Mouse (Mus musculus) CD8-positive naive resting alpha-beta T cell, adult 2 months (primary cell): ENCODE results near the gene Igf1r.

Experiments used
- DNase-seq, 2 experiments: peaks; one replicate each; pipeline ENCODE4 v3.0.0; 2022; ENCODE audit warnings: low read depth in 2 of 2, low spot score in 2 of 2

Gene Igf1r

GRCm38 (mm10) chr7:68049048-68049447 lies 96.4 kb downstream of the Igf1r start:
- no peak for DNase-seq

- no peak for DNase-seq
These were observed 100.5 kb downstream of the Igf1r start for GRCm38 (mm10) chr7:68053002-68053624.

DNA sequence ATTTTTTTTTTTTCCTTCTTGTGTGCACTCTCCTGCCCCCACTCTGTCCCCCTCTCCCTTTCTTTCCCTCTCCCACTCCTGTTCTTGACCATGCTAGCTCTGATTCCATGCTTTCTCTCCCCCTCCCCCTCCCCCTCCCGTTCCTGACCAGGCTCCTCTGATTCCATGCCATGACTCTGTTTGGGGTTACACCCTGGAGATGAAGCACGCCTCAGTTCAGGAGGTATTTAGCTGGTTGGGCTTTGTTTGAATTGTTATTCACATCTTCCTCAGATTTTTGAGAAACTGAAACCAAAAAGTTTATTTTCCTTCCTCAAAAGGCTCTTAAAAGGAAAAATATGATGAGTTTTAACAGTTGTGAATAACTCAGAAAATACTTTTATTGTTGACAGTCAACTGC lies 101.9 kb downstream of the Igf1r start:
- DNase-seq, result no peak

DNA sequence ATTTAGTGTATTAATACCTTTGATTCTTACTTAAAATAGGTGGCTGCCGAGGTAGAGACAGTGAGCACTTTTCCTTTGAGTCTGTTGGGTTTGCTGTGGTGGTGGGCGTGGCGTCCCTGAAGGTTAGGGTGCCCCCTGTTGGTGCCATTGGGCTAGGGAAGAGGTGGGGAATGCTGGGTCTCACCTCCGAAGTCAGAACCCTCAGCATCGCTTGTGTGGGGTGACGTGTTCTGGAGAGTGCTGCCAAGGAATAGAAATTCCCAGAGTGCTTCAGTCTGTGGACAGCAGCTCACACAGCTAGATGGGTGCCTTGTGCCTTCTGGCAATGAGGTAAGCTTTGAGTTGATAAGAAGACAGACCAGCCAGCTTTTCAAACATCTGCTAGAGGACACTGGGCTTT lies 102.3 kb downstream of the Igf1r start:
- DNase-seq, result peak in 1 of 2 experiments; percentile 7

GRCm38 (mm10) chr7:68057010-68057409 lies 104.4 kb downstream of the Igf1r start:
- no peak for DNase-seq

GRCm38 (mm10) chr7:68059690-68060089 lies 107.1 kb downstream of the Igf1r start:
- no peak for DNase-seq

DNA sequence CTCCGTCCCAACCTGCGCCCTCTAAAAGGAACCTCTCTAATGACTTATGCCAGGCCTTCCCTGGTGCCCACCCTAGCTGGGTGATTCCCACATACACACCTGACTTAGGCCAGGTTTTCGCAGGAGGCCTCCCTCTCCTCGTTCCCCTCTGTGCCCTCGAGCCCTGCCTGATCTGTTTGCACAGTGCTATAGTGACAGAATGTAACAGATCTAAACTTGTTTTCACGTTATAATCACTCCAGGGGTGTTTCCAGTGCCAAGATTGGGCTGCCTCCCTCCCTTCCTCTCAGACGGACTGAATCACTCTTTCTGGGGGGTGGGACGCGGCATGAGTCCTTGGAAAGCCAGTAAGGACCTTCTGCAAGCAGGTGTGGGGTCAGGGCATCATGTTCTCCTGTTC lies 108.8 kb downstream of the Igf1r start:
- DNase-seq, result no peak

DNA sequence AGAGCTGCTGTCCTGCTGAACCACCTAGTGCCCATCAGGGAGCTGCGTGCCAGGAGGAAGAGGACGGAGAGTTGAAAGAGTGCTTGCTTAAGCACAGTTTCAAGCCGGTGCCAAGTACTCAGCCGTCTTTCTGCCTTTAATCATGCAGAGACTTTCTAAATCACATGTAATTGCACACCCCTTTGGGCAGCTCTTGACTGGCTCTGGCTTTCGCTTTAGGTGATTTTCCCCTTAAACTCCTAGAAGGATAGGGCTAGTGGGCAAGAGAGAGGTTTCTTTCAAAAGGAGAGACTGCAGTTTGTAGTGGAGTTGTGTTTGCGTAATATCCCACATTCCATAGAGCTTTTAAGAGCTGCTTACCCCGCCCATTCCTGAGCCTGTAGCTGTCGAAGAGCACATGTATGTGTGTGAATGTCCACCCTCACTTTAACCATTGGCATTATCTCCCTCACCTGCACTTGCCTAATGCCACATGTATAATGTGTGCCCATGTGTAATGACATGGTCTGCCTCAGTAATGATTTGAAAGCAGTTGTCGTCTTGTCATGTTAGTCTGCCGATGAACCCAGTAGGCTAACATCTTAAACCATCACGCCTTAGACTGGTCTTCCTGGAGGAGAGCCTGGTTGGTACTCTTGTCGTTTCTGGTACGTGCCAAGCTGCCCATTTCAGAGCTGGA lies 109.7 kb downstream of the Igf1r start:
- DNase-seq, result no peak

DNA sequence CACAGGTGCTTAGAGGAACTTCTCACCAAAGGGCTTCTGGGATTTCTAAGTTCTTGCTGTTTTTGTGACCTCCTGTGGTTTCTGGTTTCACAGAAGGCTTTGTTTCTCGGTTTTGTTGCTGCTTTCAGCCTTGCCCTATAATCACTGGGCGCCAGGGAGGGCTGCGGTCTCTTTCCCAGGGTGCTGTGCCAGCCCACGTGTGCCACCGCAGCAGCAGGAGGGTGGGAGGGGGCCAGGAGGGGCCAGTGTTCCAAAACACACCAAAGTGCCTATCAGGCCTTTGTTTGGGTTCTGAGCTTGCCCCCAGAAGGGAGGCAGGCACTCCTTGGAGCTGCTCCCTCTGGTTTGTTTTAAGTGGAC lies 110.2 kb downstream of the Igf1r start:
- peak in 1 of 2 experiments; percentile 26 for DNase-seq

- no peak for DNase-seq
These were observed 111.1 kb downstream of the Igf1r start for GRCm38 (mm10) chr7:68063711-68064110.

- DNase-seq, result no peak
These were observed 111.5 kb downstream of the Igf1r start for GRCm38 (mm10) chr7:68064120-68064519.

DNA sequence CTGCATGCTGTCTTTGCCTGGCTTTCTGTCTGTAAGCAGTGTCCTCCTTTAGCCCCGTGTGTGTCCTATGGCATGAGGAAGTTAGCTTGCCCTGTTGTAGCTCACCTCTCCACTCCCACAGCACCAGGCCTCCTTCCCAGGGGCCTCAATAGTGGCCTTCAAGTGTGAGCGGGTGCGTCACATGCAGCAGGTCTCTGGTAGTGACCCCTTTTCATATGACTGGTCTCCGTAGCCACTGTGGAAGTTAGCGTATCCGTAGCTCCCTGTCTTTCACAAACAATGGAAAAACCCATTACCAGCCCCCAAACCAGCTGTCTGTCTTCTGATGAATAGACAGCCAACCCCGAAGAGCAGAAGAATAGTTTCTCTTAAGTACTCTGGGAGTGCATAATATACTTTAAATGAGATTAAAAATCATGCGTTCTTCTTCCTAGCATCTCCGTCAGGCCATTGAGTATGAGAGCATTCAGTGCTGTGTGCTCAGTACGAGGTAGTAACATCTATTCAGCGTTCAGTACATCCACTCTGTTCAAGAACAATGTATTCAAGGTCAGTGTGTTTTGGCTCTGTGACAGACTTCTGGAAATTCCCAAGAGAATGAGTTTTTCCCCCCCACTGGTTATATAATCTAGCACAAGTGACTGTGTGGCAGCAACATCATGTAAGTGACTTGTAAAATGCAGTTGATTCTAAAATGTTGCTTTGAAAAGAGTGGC lies 112.2 kb downstream of the Igf1r start:
- DNase-seq, result no peak

DNA sequence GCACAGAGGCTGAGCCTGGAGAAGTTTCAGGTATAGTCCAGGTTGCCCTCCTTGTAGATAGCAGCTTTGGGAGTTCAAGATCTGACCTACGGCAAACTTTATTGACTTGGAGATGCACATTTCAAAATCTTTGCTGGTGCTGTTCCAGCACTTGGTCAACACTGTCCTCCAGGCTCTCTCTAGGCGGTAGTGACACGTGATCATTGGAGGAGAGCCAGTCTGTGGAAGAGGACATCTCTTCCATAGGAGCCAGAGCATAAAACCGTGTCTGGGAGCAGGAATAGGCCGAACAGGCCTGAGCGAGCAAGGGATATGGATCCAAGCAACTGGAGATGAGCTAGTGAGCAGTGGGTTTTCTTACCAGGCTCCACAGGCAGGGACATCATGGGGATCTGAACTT lies 113.3 kb downstream of the Igf1r start:
- DNase-seq, result no peak

- DNase-seq, result no peak
These were observed 114.7 kb downstream of the Igf1r start for GRCm38 (mm10) chr7:68067321-68067720.

DNA sequence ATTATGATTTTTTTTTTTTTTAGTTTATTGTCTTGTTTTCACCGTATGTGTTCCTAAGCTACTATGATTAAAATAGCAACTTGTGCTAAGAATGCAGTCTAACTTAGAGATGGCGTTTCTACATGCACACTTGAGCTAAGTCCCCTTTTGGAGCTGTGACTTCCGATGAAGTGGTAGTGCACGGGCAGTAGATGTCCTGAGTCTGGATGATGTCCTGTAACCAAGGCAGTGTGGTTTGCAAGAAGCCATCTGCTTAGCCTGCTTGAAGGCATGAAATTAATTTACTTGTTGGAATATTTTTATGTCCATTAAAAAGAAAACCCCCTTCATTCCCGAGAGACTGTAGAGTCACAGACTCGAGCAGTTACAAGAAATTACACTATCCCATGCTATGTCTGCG lies 116.7 kb downstream of the Igf1r start:
- no peak for DNase-seq

DNA sequence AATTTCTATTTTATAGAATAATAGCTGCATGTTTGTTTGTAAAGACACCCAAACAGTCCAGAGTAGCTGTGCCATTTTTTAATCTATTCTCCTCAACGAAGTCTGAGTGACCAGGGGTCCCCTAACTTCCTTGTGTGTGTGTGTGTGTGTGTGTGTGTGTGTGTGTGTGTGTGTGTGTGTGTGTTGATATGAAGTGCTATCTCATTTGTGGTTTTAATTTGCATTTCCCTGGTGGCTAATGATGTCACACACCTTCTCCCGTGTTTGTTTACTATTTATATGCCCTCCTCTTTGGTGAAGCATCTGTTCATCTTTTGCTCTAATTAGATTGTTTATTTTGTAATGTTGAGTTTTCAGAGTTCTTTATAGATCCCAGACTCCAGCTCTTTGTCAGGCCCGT lies 117.4 kb downstream of the Igf1r start:
- no peak for DNase-seq

DNA sequence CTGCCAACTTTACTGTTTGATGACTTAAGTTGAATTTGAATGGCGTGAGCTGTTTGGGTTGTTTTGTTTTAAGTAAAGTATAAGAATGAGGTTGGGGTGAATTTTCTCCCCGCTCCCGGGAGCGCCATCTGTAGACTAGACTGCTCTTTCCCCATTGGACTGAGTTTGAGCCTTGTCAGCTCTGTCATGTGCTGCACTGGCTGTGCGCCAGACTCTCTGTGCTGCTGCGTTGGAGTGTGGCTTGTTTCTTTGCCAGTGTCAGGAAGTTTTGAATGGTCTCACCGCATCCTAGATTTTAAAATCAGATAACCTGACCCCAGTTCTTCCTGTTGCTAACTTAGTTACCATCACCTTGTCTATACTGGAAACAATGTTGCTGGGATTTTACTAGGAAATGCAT lies 118.0 kb downstream of the Igf1r start:
- DNase-seq, result peak; percentile 62 to 68

GRCm38 (mm10) chr7:68071050-68071449 lies 118.4 kb downstream of the Igf1r start:
- no peak for DNase-seq

- DNase-seq, result no peak
These were observed 119.1 kb downstream of the Igf1r start for GRCm38 (mm10) chr7:68071749-68072148.

DNA sequence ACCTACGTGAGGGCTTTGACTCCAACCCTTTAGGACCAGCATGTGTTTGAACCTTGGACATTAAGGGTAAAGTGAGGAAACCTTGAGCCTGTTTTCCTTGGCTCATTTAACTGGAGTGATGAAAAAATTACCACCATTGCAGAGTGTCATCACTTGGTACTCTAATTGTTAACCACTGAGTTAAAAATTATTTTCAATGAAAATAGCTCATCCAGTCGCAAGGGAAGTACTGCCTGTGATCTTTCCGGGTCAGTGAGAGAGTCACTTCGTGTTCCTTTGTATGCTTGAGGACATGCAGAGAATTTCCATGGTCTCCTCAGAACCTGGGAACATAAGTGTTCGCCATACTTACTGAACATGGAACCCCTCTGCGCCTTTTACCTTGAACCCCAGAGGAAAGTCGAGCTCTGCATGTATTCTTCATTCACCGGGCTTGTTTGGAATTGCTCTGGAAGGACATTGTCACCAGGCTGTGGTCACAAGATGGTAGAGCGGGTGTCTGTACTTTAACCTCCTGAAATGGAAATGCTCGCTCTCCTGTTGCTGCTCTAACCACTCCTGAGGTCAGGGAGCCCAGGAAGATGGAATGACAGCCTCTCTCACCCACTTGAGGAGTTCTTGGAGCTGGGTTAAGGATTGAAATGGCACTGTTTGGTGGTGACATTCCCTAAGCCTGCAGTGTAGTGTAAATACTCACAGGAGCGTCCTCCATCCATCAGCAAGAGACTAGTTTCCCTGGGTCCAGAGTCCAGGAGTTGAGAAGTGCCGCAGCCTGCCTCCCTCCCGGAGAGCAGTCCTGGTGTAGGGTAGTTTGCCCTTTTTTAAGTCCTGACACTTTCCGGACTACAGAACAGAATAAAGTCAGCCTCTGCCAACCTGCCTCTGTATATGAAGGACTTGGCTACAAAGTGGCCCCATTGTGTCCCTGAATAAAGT lies 120.2 kb downstream of the Igf1r start:
- no peak for DNase-seq

DNA sequence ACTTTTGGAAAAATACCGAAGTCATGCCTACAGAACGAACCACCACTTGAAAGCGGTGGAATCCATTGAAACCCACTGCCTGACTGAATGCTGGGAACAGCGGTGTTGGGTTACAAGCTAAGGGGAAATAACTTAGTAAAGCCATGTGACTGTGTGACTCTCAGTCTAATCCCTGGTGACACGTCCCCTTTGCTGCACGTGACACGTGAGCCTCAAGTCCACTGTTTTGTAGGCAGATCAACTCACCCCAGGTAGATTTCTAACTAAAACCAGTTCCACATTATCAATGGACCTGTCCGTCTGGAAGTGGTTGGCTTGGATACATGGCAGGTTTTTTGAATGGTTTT lies 120.8 kb downstream of the Igf1r start:
- no peak for DNase-seq

- DNase-seq, result no peak
These were observed 122.1 kb downstream of the Igf1r start for GRCm38 (mm10) chr7:68074748-68075147.
